Mouse (Mus musculus) cerebellum, postnatal 10 days (tissue): ENCODE results near the gene Zcchc24.

ENCODE experiments used
- DNase-seq, 2 experiments: peaks; one replicate each; pipeline ENCODE4 v3.0.0; 2021; ENCODE audit warnings: mixed read lengths in 2 of 2

The Zcchc24 gene

GRCm38 (mm10) chr14:25713443-25713842 is 55.4 kb downstream of the Zcchc24 start:
- DNase-seq = peak; percentile 64 to 66

GRCm38 (mm10) chr14:25711602-25712001 is 57.2 kb downstream of the Zcchc24 start:
- no peak for DNase-seq

- no peak for DNase-seq
These were observed 57.7 kb downstream of the Zcchc24 start for GRCm38 (mm10) chr14:25711177-25711576.

GRCm38 (mm10) chr14:25710681-25711080 is 58.2 kb downstream of the Zcchc24 start:
- peak in 1 of 2 experiments; percentile 45 for DNase-seq

- DNase-seq = no peak
These were observed 58.8 kb downstream of the Zcchc24 start for GRCm38 (mm10) chr14:25710073-25710472.

GRCm38 (mm10) chr14:25708917-25709316 is 59.9 kb downstream of the Zcchc24 start:
- DNase-seq = no peak

- DNase-seq = peak in 1 of 2 experiments; percentile 50
These were observed 60.4 kb downstream of the Zcchc24 start for GRCm38 (mm10) chr14:25708451-25708850.

- peak; percentile 72 to 76 for DNase-seq
These were observed 61.1 kb downstream of the Zcchc24 start for GRCm38 (mm10) chr14:25707691-25708181.

- peak; percentile 61 to 73 for DNase-seq
These were observed 66.9 kb downstream of the Zcchc24 start for GRCm38 (mm10) chr14:25701986-25702385.

- DNase-seq = no peak
These were observed 72.5 kb downstream of the Zcchc24 start for GRCm38 (mm10) chr14:25696356-25696755.

- DNase-seq = no peak
These were observed 73.8 kb downstream of the Zcchc24 start for GRCm38 (mm10) chr14:25695059-25695458.

GRCm38 (mm10) chr14:25694569-25694897 is 74.3 kb downstream of the Zcchc24 start:
- peak in 1 of 2 experiments; percentile 42 for DNase-seq

- DNase-seq = peak; percentile 99 to 100
These were observed 74.8 kb downstream of the Zcchc24 start, which contains the start of gene Ppif for GRCm38 (mm10) chr14:25693888-25694568. Gene Ppif (plus strand): TSS chr14:25694154.

- DNase-seq = no peak
These were observed 75.5 kb downstream of the Zcchc24 start for GRCm38 (mm10) chr14:25693271-25693887.

- no peak for DNase-seq
These were observed 81.6 kb downstream of the Zcchc24 start for GRCm38 (mm10) chr14:25686983-25687901.

- no peak for DNase-seq
These were observed 82.5 kb downstream of the Zcchc24 start for GRCm38 (mm10) chr14:25686216-25686945.

GRCm38 (mm10) chr14:25682020-25682419 is 86.8 kb downstream of the Zcchc24 start:
- no peak for DNase-seq

GRCm38 (mm10) chr14:25679625-25680024 is 89.2 kb downstream of the Zcchc24 start:
- DNase-seq = no peak

- no peak for DNase-seq
These were observed 101.3 kb downstream of the Zcchc24 start for GRCm38 (mm10) chr14:25667587-25667986.

GRCm38 (mm10) chr14:25666668-25667376 is 102.0 kb downstream of the Zcchc24 start:
- peak in 1 of 2 experiments; percentile 10 for DNase-seq

GRCm38 (mm10) chr14:25665314-25665970 is 103.4 kb downstream of the Zcchc24 start:
- DNase-seq = peak in 1 of 2 experiments; percentile 62
